Mouse (Mus musculus) right cerebral cortex, postnatal 10 days (tissue): Measurements from ENCODE around the gene Nnmt.

Source experiments
- DNase-seq, 2 experiments: peaks; one replicate each; pipeline ENCODE4 v3.0.0; 2021; ENCODE audit warnings: low spot score in 2 of 2

Gene Nnmt

GRCm38 (mm10) chr9:48604939-48605598, at the start of gene Nnmt:
Gene Nnmt, minus strand, starts transcription at chr9:48605153.
- no peak for DNase-seq

DNA sequence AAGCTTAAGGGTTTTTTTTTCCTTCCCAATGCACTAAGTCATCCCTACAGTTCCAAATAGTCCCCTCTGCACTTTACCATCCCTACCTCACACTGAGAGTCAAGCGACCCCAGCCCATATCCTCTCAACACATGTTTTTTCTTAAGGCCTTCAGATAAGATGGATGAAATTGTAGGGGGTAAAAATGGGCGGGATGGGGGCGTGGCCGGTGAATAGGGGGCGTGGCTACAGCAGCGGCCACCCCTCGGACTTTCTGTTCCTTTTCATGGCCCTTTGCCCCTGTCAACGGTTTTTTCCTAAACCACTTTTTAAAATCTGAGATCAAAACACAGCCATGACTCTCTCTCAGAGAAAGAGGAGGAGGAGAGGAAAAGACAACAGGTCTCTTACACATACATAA, 49.8 kb upstream of the Nnmt start:
- DNase-seq = no peak

- no peak for DNase-seq
Measured at GRCm38 (mm10) chr9:48653399-48654070, 48.6 kb upstream of the Nnmt start.

DNA sequence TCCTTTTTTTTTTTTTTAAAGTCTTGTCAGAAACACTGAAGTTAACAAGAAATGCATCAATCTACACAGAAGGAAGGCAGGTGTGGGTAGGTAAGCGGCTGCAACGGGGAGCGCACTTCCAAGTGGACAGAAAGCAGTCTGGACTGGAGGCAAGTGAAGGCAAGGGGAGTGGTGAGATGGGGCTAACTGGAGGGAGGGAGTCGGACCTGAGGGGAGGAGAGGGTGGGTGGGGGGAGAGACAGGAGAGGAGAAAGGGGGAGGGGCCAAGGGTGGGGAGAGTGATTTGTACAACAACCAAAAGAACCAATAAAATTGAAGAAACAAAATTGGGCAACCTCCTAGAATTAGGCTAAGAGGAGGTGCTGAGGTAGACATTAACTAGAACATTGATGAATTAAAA, 47.1 kb upstream of the Nnmt start:
- peak in 1 of 2 experiments; percentile 15 for DNase-seq

GRCm38 (mm10) chr9:48650846-48651245, 45.9 kb upstream of the Nnmt start:
- peak; percentile 7 to 19 for DNase-seq

DNA sequence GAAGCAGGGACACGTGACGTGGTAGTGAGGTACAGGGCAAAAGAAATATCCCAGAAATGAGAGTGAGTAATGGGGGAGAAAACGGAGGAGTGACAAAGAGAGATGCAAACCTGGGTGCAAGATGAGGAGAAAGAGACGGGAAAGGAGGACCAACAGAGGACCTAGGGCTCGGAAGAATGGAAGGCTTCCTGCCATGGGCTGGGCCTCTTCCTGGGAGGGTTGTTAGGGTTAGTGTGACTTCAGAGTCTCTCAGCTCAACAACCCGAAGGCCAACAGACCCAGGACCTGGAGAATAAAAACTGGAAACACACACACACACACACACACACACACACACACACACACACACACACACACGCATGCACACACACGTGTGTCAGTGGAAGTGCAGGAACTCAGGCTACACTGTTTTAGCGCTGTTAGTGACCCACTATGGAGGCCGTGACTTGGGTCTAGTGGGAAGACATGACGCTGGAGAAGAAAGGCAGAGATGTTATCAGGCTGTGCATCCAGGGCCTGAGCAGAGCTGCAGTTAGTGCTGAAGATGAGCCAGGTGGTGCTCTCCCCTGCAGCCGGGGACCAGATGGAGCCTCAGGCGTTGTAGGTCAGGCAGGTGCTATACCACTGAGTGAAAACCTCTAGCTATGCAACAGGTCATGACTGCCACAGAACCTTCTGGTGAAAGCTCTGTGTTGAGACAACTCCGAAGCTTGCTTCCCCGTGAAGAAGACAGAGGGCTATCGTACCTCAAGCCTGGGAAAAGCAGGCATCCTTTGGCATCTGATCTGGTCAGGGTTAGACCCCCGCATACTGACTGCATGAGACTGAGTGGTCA, 45.1 kb upstream of the Nnmt start:
- DNase-seq = peak; percentile 20 to 23

- DNase-seq = peak; percentile 26 to 28
Measured at GRCm38 (mm10) chr9:48649098-48649766, 44.3 kb upstream of the Nnmt start.

GRCm38 (mm10) chr9:48648285-48649097, 43.5 kb upstream of the Nnmt start:
- DNase-seq = peak; percentile 26

DNA sequence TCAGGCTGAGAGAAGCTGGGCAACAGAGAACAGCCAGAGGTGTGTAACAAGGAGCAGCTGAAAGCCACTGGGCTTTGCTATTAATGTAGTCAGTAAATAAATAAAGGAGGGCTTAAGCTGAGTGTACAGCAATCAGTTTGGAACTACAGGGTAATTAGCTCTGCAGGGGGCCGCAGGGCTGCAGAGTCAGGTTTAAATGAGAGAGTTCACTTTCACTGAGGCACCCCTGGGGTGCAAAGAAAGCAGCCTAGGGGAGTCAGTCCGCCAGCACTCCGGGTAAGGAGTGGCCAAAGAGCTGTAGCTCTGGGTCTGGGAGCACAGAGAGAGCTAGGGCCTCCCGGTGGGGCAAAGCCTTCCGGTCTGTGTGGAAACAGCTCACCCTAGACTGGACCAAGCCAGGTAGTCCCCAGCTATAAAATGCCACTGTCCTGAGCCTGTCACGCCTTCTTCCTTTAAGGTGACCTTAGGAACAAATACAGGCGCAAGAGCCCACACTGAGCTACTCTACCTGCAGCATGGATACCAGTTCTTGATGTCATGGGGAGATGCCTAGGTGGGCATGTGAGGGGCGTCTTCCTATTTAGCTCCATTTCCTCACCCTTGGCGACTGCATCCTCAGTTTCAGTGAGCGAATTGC, 42.8 kb upstream of the Nnmt start:
- DNase-seq = peak in 1 of 2 experiments; percentile 28

- DNase-seq = peak in 1 of 2 experiments; percentile 21
Measured at GRCm38 (mm10) chr9:48646781-48647647, 42.1 kb upstream of the Nnmt start.

- DNase-seq = peak; percentile 80 to 87
Measured at GRCm38 (mm10) chr9:48646251-48646650, 41.3 kb upstream of the Nnmt start.

- peak in 1 of 2 experiments; percentile 22 for DNase-seq
Measured at GRCm38 (mm10) chr9:48645648-48646126, 40.7 kb upstream of the Nnmt start.

DNA sequence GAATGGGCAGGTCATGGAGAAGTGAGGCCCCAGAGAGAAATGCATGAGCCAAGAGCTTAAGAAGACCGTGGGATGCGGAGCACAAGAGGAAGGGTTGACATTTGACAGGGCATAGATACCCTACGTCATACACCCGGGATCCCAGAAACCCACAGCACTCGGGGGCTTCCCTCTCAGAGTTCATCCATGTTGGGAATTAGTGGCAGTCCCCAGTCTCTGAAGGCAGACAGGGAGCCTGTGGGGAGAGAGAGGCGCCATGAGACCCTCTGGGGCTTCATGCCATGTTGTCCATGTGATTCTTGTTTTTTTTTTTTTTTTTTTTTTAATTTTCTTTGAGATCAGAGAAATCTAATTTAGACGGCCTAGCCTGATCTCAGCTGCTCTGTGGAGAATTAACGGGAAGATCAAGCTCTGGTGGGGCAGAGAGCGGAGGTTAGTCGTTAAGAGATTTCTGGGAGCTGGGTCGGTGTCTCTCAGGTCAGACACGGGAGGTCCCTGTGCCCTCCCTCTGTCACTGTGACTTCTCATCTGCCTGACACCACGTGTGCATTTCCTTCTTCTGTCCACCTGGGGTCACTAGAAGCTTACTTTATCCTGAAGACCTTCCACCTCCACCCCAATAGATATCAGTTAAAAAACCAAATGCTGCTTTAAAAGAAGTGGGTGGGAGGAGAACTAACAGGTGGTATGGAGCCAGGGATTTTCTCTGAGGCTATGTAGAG, 40.1 kb upstream of the Nnmt start:
- DNase-seq = peak; percentile 58 to 63

DNA sequence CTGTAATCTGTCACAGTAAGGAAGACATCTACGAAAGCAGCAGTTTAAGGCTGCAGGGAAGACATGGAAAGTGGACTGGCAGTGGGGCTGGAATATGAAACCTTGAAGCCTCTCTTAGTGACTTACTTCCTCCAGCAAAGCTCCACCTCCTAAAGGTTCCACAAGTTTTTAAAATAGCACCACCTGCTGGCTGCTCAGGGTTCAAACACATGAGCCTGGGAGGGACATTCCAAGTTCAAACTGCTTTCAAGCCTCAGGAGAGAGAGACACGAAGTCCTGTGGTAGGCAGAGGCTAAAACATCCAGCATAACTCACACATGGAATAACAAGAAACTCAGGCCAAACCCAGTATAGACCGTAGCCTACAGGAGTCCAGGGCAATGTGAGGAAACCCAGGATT, 39.4 kb upstream of the Nnmt start:
- peak in 1 of 2 experiments; percentile 15 for DNase-seq

DNA sequence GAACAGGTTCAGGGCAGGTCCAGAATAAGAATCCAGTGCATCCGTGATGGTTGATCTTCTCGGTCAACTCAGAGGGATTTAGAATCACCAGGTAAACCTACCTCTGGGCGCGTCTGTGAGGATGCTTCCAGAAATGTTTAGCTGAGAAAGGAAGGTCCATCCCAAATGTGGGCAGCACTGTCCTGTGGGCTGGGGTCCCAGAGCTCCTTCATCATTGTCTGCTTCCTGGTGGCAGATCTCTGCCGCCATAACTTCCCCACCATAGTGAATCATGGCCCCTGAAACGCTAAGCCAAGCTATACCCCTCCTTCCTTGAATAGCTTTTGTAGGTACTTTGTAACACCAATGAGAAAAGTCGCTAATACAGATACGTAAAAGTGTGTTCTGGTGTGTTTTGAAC, 36.7 kb upstream of the Nnmt start:
- no peak for DNase-seq

DNA sequence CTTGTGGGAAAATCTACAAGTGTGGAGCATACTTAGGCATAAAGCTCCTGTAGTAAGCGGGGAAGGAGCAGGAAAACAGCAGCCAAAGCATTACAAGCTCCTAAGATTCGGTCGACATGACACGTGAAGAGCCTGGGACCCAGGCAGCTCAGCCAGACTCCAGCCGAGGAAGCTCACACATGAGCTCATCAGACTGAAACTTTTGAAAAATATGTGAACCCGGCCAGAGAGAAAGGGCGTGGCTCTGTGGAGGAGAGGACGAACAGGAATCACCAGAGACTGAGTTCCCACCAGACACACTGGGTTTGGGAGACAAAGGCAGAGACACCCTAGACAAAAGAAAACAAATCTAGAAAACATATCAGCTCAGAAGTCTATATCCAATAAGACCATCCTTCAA, 35.9 kb upstream of the Nnmt start:
- DNase-seq = peak; percentile 4 to 10

DNA sequence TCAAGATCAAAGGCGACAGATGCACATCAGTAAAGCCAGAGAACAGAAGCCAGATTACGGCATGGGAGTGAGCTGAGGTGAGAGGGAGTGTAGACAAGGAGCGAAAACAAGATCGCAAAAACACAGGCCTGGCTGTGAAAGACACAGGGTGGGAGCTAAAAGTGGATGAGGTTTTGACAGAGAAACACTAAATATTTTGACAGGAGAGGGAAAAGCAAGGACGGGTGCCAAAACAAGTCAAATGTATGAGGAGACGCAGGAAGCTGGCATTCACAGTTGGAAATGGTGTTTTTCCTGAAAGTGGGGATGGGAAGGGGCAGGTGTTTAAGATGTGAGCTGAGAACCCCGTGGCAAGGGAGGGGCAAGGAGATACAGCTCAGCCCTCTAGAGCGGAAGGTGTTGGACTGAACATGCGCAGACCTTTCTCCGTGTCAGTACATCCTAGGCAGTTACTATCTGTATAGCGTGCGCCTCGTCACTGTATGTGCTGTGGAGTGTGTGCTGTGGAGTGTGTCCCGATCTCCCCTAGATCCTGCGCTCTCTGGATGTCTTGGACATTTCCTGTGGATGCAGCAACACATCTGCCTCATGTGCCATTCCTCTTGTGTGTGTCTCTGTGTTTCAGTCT, 33.3 kb upstream of the Nnmt start:
- DNase-seq = peak; percentile 27 to 35

DNA sequence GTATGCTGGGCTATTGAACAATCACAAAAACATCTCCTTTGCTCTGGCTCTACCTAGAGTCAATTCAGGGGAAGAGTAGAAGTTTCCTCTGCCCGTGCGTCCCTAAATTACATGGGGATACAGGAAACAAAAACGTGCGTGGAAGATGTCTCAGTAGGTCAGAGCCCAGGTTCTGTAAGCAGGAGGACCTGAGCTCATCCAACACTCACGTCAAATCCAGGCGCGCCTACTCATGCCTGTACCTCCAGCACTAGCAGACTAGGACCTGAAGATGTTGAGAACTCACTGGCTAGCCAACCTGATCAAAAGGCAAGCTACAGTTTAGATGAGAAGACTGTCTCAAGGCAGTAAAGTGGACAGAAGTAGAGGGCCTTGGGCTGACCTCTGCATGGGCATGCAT, 32.2 kb upstream of the Nnmt start:
- DNase-seq = peak; percentile 12 to 13
